Mouse (Mus musculus) yolk sac, embryonic 10.5 days (tissue): ENCODE measurements around the gene Rmi2.
A peak's percentile ranks its signal among the peaks of the same experiment; 100 is the strongest.
"Not testable (repeated sequence)": the region's sequence is repeated elsewhere in the genome, so short reads cannot be mapped to it uniquely, and the experiment has no call there.

ENCODE experiments used
- DNase-seq: peaks from one replicate; pipeline ENCODE4 v3.0.0-alpha.2; 2017; ENCODE audit warnings: low spot score

The Rmi2 gene

GRCm38 (mm10) chr16:10834911-10835587 lies at the start of gene Rmi2:
Rmi2 (plus strand) TSS chr16:10835059.
- peak; percentile 92 for DNase-seq

DNA sequence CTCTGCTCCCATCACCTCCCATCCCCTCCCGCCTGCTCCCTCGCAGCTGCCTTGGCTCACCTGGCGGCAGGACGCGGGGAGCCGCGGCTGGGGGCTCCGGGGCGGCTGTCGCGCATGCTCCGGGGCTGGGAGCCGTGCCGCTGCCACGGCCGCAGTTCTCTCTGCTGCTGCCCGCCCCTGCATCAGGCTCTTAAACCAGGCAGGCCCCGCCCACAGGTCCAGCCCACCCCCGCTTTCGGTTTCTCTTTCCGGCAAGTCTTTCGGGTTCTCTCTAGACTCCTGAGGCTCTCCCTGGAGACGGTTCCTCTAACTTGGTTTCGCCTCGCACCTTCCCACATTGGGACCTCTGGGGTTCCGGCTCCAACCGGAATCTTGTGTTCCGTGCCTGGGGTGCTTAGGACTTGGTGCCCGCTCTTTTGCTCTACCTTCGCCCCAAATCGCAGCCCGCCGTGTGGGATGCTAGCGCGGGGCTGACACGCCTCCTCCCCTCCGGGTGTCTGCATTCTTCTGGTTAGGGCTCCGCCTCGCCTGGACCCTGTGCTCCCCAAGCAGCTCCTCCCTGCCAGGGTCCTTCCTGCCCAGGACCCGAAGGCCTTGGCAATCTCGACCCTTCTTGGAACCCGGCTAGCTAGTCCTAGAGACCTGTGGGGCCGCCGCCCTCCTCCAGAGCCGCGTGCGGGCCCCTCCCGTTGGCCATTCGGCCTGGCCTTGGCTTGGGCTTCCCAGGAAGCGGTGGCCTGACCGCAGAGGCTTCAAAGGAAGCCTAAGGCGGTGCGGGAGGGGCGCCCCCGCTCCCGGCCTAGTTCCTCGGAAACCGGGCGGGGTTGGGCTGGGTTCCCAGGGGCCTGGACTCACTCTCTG lies 49.3 kb upstream of the Rmi2 start, which contains the start of gene Socs1:
Gene Socs1, minus strand, starts transcription at position 166 of the 861 bp plus-strand sequence.
- DNase-seq: peak; percentile 95

DNA sequence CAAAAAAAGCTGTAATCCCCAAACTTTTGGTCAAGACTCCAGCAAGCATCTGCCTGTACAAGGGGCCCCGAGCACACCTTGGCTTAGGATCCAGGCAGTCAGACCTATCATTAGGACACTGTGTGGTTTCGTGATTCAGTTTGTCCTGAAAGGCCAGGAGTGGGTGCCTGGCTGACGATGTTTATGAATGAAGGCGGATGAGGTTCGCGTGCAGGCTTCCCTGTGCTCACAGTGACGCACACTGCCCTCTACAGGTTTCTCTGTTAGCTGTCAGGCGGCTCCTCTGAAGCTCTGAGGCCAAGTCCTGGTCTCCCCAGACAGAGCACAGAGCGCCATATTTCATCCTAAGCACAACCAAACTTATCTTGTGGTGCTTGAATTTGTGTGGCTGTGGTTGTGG lies 48.6 kb upstream of the Rmi2 start:
- peak; percentile 84 for DNase-seq

DNA sequence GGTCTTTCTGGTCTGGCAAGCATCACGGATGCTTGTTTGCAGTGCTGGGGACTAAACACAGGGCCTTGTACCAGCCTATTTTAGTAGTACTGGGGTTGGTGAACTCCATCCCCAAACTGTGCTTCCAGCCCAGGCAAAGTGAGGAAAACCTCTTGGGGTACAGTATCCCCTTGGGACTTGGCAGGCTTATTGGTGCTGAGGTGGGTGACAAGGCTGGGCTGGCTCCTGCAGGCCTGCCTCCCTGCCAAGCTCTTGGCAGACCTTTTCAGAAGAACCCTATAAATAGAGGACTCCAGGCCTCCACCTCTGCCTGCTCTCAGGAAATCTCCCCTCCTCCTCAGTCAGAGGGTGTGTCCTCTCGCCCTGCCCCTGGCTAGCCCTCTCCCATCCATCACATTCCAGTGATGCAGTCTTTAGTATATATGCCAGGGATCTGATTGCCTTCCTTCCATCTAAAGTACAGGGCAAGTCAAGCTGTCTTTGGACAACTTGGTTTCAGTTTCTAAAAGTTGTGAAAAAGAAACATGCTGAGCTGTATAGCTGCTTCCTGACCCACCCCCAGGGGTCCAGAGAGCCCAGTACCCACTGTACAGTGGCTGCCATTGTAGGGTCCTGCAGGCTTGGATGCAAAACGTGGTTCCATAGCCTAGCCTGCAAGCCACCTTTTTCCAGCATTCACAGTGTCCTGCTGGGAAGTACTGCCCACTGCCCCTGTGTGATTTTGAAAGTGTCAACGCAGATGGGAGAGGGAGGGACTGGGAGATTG lies 47.9 kb upstream of the Rmi2 start:
- no peak for DNase-seq

DNA sequence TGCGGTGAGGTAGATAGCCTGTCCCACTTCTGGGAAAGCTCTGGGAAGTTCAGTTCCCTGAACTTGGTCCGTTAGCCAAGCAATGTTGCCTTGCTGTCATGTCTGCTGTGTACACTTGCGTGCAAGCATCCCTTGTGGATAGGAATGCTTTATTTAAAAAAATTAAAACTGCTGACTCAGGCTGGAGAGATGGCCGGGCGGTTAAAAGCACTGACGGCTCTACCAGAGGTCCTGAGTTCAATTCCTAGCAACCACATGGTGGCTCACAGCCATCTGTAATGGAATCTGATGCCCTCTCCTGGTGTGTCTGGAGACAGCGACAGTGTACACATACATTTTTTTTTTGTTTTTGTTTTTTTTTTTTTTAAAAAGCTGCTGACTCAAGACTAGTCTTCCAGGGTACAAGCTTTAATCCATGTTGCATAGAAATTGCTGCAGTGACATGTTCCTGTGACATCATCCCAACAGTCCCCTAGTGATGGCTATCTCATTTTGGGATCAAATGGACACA lies 47.3 kb upstream of the Rmi2 start:
- no peak for DNase-seq

DNA sequence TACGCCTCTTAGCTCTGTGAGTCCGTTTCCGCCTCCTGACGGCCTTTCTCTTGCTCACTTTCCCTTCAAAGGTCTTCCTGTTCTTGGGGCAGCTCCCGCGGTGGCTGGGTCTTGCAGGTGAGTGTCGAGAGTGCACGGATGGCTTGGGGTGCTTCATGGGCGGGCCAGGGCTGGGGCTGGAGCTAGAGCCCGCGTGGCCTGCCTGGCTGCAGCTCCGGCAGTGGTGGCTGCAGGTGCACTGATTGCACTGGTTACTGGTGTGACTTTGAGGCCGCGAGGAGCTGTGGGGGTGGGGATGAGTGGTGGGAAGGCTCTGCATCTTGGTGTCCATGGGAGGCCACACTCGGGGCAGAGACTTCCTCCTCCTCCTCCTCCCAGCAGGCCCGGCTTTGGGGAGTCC lies 46.6 kb upstream of the Rmi2 start, which contains the start of gene Tnp2:
Gene Tnp2, minus strand, starts transcription at position 390 of the 400 bp plus-strand sequence.
- DNase-seq: no peak

DNA sequence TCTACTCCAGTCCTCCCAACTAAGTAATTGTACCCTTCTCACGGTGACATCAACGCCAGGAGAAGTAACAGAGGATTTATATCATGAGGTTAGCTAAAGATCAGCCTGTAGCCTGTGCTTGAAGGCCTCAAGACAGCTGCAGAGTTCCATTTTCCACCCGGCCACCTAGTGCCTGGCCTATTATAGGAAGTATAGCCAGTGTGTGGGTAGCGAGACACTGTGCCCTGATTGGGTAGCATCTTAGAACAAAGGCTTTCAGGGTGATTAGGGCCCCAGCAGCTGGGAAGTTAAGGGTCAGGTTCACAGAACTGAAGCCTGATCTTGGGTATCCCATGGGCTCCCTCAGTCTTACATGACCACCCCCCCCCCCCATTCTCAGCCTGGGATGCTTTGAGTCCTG lies 46.0 kb upstream of the Rmi2 start:
- DNase-seq: no peak

- DNase-seq: no peak
Measured at GRCm38 (mm10) chr16:10790702-10791101, 44.2 kb upstream of the Rmi2 start, which contains the start of gene Prm3. Prm3 (minus strand) TSS chr16:10790914.

DNA sequence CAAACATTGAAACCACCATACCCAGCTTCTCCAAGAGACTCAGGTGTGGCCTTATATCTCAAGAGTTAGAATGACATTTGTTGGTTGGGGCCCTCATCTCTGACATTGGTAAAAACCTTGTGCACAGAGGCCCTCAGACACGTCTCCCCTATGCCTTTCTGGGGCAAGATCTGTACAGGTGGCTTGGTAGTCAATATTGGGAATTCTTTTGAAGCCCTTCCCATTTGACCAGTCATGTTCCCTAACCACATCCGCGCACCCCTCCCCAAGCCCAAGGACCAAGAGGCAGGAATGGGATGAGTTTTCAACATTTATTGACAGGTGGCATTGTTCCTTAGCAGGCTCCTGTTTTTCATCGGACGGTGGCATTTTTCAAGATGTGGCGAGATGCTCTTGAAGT lies 38.8 kb upstream of the Rmi2 start, which contains the start of gene Prm2:
Gene Prm2, minus strand, starts transcription at position 101 of the 400 bp plus-strand sequence.
- DNase-seq: no peak

DNA sequence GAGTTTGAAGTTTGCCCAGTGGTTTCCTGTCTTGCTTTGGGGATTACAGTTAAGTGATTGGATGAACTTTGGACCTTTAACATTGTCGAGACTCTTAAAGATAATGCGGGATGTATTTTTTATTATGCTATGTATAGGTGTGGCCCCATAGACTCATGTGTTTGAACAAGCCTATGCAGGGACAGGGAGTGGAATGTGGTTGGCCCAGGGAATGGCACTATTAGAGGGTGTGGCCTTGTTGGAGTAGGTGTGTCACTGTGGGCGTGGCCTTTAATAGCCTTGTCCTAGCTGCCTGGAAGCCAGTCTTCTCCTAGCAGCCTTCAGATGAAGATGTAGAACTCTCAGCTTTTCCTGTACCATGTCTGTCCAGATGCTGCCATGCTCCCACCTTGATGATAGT lies 32.4 kb upstream of the Rmi2 start:
- not testable (repeated sequence) for DNase-seq

DNA sequence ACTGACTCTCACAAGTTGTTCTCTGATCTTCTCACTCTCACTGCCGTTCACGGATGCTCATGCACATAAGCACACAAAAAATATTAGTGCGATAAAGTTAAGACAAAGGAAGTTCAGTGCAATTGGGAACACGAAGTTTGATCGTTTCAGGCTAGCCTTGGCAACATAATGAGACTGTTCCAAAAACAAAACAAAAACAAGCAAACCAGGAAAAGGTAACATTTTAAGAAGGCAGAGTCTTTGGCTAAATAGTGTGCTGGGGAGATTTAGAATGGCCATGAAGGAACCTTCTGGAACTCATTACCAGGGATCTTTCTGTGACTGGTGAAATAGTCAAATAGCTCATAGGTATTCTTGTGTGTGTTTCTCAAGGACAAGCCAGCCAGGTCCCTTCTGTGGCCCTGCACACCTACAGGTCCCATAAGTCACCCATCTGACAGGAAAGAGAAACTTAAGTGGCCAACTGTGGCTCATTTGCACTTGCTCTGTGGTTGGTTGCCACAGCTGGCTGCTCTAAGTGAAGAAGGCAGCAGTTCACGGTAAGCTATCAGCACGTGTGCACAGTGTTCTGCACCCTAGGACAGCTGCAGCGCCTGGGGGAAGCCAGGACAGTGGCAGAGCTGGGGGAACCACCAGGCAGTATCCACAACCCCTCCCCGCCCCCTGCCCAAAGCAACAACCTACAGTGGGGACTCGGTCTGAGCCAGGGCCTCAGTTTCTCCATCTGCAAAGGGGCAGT lies 28.9 kb upstream of the Rmi2 start, which contains the start of gene Prm1:
Gene Prm1, minus strand, starts transcription at position 51 of the 739 bp plus-strand sequence.
- DNase-seq: no peak

DNA sequence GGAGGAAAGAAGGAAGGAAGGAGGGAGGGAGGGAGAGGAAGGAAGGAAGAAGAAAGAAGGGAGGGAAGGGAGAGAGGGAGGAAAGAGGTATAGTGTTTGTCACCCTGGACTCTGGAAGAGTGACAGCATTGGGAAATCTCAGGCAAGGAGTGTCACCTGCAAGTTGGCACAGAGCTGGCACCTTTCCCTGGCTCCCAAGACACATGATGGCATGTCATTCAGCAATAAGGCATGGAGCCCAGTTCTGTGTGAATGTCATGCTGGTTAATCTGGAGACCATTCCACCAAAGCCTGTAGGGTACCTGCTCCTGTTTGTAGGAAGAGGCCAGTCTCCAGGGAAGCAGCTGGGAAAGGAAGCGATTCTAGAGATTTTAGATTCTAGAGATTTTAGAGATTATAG lies 24.5 kb upstream of the Rmi2 start:
- no peak for DNase-seq

- no peak for DNase-seq
Measured at GRCm38 (mm10) chr16:10812865-10813371, 21.9 kb upstream of the Rmi2 start, which contains the start of gene Gm11172. Gm11172 (plus strand) TSS chr16:10812915.

DNA sequence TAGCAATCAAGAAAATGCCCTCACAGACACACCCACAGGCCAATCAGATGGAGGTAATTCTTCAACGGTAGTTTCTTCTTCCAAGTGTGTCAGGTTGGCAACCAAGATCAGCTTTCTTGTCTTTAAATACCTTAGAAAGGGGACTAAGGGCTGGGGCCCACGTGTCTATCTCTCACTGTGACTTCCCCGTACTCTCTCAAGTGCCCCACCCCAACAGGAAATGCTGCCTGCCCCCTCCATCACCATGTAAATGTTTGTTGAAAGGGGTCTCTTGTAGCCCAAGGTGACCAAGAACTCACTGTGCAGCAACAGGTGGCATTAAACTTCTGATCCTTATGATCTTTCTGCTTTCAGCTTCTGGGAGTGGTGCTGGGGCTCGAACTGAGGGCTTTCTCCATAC lies 21.1 kb upstream of the Rmi2 start:
- DNase-seq: no peak

DNA sequence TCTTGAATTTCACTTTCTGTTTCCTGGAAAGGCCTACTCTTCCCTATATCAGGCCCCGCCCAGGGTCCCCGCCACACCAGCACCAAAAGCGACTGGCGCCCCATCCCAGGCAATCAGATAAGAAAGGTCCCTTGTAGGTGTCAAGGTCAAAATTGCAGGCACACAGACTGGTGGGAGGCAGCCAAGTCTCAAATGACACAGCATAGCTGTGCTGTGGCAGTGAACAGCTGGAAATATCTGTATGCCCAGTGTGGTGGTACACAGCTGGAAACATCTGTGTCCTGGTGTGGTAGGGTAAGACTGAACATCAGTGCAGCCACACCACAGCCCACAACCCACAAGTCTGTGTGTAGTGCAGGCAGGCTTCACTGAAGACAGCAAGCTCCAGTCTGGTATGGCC lies 20.0 kb upstream of the Rmi2 start:
- no peak for DNase-seq

DNA sequence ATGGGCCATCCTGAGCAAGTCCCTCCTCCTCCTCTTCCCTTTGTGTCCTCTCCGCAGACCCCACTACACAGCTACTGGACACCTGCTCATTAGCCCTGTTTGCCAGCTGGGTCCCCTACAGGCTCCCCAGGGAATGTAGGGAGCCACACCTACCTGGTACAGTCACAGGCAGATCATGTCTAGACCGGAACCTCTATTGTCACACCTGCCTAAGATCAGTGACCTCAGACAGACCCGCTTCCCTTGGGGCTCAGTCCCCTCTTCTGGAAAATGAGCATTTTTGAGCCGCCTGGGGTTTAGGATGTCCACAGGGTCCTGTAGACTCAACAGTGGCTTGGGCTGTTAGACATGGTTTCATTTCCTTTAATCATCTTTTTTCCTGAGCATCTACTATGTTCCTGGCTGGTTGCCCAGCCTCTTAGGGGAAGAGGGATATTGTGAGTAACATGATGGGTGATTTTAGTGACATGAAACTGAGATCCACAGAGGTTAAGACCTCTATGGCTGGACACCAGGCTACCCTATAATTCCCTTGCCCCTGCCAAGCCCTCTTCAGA lies 16.2 kb upstream of the Rmi2 start:
- DNase-seq: no peak

DNA sequence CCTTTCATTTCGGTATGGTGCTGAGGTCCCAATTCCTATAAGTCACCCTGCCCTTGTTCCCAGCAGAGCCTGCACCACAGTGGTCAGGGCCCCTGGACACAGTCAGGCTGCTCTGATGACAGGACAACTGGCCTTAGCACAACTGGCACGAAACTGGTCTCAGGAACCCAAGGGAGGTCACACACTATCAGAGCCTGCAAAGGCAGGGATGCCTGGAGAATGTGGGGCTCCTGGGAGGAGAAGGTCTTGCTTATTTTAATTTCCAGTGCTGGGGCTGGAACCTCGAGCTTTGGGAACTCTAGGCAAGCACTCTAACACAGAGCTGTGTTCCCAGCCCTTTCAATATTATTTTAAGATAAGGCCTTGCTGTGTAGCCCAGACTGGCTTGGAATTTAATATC lies 14.9 kb upstream of the Rmi2 start:
- DNase-seq: no peak

DNA sequence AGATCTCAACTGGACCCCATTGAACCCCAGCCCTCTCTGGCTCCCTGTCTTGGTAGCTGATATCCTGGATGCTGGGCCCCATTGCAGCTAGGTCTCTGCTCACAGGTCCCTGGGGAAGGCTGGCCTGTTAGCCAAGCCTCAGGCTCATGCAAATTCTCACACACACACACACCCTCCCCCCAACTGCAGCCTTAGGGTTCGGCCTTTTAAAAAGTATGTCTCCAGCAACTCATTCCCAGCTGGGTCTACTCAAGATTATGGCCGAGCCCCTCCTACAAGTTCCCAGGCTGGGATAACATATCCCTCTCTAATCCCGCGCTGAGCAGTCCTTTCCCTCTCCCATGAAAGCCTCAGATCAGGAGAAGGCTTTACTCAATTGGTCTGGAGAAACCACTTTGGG lies 13.5 kb upstream of the Rmi2 start:
- no peak for DNase-seq

DNA sequence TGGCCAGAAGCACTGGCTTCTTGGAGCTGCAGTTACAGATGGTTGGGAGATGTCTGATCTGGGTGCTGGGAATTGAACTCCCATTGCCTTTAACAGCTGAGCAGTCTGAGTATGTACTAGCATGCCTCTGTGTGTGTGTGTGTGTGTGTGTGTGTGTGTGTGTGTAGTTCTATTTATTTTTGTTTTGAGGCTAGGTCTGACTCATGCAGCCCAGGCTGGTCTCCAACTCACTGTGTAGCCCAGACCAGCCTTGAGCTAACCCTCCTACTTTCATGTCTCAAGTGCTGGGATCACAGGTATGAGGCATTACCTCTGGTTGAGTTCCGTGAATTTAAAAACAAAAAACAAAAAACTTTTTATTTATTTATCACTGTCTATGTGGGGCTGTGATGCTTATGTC lies 10.3 kb upstream of the Rmi2 start:
- no peak for DNase-seq

DNA sequence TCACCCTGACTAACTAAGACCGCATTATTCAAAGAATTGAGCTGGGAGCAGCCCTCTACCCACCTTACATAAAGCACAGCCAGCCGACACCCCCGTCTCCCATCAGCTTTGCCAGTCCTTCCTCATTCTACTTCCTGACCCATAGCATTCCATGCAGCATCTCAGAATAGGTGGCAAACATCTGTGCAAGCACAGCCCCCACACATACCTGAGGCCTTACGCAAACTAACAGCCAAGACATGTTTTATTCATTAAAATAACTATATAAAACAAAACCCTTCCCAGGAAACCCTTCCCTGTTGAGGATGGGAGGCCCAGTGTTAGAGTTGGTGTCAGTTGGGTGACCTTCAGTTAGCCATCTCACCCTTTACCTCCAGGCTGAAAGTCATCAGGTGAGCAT lies 9.0 kb upstream of the Rmi2 start:
- no peak for DNase-seq

- DNase-seq: no peak
Measured at GRCm38 (mm10) chr16:10827269-10827668, 7.6 kb upstream of the Rmi2 start.
